Mouse (Mus musculus): ENCODE measurements around the gene Ldhal6b.

Ldhal6b gene

DNA sequence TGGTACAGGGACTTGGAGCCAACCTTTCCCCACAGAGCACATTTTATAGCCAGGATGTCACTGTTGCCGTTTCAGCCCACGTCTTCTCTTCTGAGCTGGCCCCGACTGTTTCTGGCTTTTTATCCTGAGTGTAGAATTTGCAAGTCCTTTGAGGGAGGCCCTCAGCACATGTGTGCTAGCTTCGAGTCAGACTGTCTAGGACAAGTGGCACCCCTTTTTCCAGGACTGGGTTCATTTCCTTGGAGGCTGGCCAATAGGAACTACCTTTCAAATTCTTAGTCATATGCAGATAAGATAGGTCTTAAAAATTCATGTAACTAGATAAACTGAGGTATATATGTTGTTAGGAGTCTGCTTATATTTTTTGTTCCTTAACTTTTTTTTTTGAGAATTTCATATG lies 8.2 kb downstream of the Ldhal6b start:
- no peak for DNase-seq (ENCODE audit: low read depth, low spot score)

DNA sequence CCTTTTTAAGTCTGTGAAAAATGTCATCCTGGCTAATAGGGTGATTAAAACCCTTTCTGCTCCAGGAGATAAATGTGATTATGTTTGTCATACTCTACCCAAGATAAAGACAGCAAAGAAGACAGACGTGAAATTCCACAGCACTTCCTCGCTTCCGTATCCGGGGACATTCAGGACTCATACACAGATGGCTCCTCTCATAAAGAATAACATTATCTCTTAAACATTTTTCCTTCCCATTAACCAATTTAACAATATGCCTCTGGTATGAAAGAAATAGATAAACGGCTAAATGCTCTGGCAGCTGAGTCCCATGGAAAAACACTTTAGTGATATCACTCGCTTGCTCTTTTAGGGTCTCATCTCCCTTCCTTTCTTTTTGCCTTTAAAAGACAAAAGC lies 11.5 kb downstream of the Ldhal6b start:
- no peak for DNase-seq (ENCODE audit: low read depth, low spot score)

DNA sequence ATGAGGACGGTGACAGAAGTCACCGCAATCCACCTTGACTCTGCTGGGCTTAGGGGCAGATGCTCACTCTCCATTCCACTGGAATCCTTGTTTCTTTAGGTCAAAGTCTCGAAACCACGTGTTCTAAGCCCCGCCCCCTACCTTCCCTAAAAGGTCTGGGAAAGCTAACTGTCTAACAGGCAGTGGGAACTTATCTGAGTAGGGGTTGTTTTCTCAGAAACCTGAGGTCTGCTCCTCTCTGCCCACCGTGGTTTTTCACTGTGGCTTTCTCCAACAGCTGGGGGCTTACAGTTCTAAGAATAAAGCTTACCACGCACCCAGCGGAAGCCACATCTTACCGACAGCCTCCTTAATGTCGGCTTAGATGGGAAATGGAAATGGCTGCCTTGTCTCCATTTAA lies 12.0 kb downstream of the Ldhal6b start:
- DNase-seq (ENCODE audit: low read depth, low spot score): peak; percentile 18

DNA sequence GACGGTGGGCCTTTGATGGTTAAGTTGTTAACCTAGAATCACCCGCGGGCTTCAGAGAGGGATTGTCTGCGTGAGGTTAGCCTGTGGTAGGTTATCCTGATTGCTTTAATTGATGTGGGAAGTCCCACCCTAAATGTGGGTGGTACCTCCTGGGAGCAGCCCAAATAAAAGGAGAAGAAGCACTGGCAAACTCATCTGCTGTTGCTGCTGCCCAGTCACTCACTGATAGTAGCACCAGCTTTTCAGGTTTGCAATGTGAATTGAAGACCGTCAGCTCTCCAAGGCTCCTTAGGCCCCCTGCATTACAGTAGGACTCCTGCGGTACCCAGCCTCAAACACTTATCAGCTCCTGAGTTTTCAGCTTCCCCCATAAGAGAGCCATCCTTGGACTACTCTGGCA lies 14.7 kb downstream of the Ldhal6b start:
- no peak for DNase-seq (ENCODE audit: low read depth, low spot score)

DNA sequence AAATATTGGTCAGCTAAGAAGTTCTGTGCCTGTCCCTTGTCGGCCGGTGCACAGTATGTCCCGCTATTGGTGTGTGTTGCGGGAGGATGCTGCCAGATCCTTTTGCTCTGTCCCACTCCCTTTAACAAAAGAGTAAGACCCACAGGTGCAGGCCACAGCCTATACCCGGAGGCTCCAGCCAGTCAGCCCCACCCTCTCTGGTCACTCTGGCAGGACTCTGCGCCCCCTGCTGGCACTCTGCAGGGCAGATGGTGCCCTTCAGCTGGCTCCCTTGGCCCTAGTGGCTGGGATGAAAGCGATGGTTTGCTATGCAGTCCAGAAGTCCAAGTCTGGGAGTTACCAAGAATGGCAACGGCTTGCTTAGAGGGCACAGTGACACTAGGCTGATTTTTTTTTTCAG lies 15.9 kb downstream of the Ldhal6b start:
- peak; percentile 41 for DNase-seq (ENCODE audit: low read depth, low spot score)

DNA sequence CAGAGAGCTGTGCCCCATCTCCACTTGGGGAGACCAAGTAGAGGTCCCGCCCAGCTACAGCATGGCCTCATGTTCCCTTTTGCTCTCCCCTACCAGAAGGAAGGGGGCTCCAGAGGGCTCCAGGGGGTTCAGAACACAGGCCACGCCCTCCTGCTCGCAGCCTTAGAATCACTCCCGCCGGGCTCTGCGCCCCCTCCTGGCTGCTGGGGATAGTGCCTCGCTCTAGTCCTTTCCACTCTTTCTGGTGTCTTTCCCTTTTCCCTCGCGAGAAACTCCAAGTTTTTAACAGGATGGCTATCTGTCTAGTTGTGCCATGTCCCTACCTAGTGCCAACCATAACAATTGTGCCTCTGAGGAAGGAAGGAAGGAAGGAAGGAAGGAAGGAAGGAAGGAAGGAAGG lies 16.5 kb downstream of the Ldhal6b start:
- peak; percentile 53 for DNase-seq (ENCODE audit: low read depth, low spot score)

DNA sequence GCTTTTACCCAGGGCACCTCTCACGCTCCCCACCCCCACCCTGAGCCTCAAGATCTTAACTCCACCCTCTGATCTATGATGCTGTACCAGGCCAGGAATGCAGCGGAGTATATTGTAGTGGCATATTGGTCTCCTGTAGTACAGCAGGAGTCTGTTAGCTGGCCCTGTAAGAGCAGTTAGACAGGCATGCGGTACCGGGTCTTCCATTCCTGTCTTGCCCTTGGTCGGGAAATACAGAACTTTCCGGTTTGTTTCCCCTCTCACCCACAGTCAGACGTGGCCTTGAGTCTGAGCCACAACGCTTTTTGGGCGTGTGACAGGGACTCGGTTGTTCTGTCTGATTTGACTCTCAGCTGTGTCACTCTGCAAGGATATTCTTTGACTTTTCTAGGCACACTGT lies 17.3 kb downstream of the Ldhal6b start:
- no peak for DNase-seq (ENCODE audit: low read depth, low spot score)

- no peak for DNase-seq (ENCODE audit: low read depth, low spot score)
Measured at GRCm38 (mm10) chr17:5400435-5401090, 18.0 kb downstream of the Ldhal6b start.

- peak; percentile 76 for DNase-seq (ENCODE audit: low read depth, low spot score)
Measured at GRCm38 (mm10) chr17:5397148-5398007, 21.2 kb downstream of the Ldhal6b start.

- DNase-seq (ENCODE audit: low read depth, low spot score): no peak
Measured at GRCm38 (mm10) chr17:5396213-5396612, 22.4 kb downstream of the Ldhal6b start.

- no peak for DNase-seq (ENCODE audit: low read depth, low spot score)
Measured at GRCm38 (mm10) chr17:5395454-5396205, 22.9 kb downstream of the Ldhal6b start.

DNA sequence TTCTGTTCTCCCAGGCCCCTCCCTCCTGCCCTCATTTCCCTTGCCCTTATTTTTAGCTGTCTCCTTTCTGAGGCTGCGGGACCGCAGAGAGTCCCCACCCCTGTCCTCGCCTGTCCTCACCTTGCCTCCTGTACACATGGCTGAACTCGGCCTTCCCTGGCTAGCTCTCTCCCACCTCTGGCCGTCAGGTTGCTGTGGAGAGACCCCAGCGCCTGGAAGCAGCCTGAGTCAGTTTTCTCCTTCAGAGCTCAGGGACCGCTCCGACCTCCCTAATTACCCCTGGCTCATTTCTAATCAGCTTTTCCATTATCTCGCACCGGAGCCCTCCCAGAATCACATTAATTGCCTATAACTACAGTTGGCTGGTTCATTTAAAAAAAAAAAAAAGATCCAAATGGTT lies 27.9 kb downstream of the Ldhal6b start:
- no peak for DNase-seq (ENCODE audit: low read depth, low spot score)

DNA sequence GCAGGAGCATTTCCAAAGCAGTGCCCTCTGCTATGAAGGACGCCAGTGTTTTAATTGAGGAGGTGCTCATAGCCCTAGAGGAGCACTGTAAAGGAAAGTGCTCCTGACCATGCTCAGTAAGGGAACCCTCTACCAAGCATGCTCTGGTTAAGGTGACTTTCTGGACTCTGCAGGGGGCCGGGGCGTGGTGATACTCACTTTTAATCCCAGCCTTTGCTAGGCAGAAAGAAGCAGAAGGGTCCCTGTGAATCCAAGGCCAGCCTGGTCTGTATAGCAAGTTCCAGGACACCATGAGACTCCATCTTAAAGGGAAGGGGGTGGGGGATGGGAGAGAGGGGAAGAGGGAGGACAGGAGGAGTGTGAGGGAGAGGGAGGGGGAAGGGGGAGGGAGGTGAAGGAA lies 30.2 kb downstream of the Ldhal6b start:
- DNase-seq (ENCODE audit: low read depth, low spot score): no peak

DNA sequence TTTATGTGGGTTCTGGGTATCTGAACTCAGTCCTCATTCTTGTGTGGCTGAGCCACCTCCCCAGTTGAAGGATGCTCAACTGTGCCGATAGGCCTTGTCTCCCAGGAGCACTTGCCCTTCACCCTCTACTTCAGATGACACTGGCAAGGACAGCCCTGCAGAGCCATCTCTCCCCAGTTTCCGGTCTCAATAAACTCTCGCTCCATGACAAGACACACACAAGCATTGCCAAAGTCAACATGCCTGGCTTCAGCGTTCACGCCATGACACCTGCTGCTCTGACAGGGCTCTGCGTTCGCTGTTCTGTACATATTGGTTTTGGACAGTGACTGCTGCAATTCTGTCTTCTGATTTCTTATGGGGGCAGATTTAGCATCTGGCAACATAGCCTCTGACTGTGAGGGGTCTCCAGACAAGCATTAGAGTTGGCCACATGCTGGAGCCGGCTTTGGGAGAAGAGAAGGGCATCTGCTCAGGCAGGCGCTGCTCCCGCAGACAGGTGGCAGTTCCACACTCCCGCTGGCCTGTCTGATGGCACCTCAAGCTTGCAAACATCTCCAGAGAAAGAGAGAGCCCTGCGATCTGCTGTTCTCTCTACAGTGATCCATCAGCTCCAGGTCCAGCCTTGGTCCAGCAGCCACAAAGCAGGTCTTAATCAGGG lies 31.6 kb downstream of the Ldhal6b start:
- no peak for DNase-seq (ENCODE audit: low read depth, low spot score)

- DNase-seq (ENCODE audit: low read depth, low spot score): no peak
Measured at GRCm38 (mm10) chr17:5385694-5386093, 32.9 kb downstream of the Ldhal6b start.

DNA sequence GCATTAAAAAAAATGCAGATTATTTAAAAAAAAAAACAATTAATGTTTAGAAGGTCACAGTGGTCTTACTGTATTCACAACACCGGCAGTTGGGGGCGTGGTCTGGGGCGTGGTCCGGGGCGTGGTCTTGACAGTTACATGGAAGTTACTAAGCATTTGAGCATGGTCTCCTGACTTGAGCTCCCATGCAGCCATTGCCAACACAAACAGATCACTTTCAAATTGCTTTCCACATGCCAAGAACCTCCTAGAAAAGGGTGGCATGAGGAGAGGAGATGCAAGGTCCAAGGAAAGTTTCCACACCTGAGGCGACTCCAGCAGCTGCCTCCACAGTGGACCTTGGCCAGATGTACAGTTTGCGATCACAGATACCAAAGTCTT lies 40.6 kb downstream of the Ldhal6b start:
- DNase-seq (ENCODE audit: low read depth, low spot score): no peak

DNA sequence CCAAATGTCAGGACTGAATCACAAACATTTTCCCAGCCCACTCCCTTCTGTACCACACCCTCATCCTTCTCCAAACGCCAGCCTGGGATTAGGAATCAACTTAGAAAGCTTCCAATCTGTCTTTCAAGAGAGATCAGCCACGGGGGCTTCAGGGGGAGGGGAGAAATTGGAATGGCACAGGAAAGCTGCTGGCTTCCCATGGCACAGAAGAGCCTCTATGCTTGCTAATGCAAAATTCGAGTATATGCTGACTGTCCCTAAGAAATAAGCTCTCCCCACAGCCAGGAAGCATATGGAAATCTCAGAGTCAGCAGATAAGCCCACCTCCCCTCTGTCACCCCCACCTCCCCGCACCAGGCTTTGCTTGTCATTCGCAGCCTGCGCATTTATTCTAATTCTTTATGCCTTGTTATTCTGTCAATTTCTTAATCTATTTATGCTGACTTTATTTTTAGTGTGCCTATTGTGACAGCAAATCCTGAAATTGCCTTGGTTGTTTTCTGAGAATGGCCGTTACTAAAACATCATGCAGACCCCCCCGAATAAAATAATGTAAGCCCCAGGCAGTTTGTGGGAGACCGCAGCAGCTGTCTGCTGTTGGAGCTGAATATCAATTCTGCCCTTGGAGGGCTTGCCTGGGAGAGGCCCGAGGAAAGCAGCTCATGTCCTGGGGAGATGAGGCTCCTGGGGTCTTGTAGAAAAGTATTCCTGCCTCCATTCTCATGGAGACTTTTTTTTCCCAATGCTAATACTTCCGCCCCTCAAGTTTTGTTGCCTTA lies 41.2 kb downstream of the Ldhal6b start:
- no peak for DNase-seq (ENCODE audit: low read depth, low spot score)

DNA sequence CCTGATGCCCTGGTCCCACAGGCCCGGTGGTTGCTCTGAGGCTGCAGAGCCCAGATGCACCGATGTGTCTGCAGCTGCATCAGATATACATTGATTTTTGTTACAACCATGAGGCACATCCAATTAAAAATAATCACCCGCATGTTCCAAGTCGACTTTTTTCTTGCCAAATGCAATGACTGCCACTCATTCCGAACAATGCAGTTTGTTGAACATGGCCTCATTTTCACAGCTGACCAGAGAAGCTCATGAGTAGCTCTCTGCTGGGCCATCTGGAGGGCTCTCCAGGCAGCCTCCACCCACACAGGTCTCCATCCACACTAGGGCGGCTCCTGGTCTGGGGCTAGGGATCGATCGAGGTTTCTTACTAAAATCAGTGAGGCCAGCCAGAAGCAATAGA lies 45.6 kb downstream of the Ldhal6b start:
- DNase-seq (ENCODE audit: low read depth, low spot score): no peak

DNA sequence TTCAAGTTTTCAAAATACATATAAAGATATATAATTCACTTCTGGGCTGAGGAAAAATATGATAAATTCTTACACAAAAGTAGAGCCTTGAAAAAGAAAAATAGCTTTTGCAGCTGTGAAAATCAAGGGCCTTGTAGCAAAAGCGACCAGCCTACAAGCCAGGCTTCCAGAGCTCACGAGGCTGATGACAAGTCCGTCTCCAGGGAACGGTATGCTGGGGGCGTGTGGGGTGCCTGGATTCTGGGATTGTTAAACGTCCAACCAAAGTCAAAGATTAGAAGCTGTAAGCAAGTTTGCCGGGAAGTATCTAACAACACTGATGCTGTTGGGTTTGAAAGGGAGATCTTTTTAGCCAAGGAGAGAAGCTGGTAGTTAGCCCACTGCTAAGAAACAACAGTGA lies 47.0 kb downstream of the Ldhal6b start:
- DNase-seq (ENCODE audit: low read depth, low spot score): no peak

DNA sequence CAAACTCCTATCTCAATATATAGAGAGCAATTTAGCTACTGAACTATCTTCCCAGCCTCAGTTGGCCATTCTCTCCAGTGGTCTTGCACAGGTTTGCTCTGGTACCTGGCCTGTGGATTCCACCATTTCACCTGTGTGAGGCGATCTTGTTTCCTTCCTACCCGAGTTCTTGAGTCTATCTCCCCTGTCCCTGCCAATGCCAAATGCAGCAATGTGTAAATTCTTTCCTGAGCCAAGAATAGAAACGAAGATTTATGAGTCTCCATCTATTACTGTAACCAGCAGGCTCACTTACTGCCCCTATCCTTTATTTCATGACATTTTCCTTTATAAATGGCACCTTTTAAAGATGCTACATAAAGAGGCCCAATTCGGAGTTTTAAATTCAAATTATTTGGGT lies 47.5 kb downstream of the Ldhal6b start:
- no peak for DNase-seq (ENCODE audit: low read depth, low spot score)

Data from CD4-positive helper T cell, adult 2 months (primary cell).